Mouse (Mus musculus) mesoderm, embryonic 11.5 days (tissue): ENCODE measurements around the gene Olfr738.

Experiments used
- DNase-seq: peaks from one replicate; pipeline ENCODE4 v3.0.0-alpha.2; 2012; ENCODE audit warnings: low read depth, low spot score

The Olfr738 gene

DNA sequence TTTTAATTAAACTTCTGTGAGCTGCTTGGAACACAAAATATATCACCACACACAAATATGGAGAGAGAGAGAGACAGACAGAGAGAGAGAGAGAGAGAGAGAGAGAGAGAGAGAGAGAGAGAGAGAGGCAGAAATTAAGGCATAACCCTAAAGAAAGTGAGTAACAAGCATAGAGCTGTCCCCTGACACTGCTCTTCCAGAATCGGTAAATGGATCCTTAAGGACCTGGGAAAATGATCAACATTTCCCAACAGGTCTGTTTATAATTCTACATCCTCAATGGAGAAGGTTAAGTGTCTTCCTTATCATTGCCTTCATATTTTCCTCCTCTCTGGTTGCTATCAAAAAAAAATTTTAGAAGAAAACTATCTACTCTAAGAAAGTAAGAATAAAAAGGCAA is at the start of gene Olfr738:
Olfr738 (plus strand) TSS at position 301 of the 400 bp plus-strand sequence.
- DNase-seq, result no peak

DNA sequence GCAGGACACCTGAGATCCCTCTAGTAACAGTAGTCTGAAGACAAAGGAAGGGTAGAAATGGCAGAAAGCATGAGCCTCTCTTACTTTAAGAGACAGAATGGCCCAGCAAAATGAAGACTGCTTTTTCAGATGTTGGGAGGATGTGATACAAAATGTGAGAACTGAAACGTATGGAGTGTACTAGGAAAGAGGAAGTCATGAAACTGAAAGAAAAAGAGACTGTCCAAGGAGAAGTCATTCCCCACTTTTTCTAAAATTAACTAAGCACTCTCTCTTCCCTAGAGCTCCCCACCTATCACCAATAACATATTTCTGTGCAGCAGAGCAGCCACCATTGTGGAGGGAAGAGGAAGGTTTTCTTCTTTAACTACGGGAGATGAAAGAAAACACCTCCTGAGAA is 49.8 kb upstream of the Olfr738 start, which contains the start of gene Tlr11:
Tlr11 (plus strand) TSS at position 322 of the 400 bp plus-strand sequence.
- DNase-seq, result no peak

DNA sequence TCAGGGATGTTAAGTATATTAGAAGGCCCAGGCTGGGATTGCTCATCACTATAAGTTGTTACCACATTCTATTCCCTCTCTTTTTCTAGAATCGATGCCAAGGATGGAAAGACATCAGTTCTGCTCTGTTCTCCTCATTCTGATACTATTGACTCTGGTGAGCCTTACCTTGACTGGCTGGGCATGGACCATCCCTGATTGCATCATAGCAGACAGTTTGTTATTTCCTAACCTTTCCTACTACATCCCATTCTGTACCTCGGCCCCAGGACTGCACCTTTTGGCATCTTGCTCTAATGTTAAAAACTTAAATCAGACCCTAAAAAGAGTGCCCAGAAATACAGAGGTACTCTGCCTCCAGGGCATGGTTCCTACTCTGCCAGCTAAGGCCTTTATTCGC is 46.9 kb upstream of the Olfr738 start:
- DNase-seq, result no peak

DNA sequence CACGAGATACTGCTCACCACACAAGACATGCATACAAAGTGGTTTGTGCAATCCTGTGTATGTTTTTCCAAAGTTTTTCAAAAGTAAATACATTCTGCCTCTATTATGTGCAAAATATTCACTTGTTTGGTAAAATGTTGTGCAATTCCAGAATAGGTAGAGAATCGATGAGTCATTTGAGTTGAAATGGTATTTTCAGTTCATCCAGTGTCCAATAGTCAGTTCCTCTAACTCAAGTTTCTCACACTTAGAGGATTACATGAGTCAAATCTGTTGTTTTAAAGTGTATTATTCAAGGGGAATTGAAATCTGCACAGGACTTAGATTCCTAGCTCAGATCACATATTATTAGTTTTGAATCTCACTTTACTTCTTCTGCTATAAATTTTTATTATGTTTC is 43.8 kb upstream of the Olfr738 start:
- DNase-seq, result no peak

GRCm38 (mm10) chr14:50380863-50381262 is 26.5 kb upstream of the Olfr738 start, which contains the start of gene Olfr736:
Olfr736 (plus strand) TSS chr14:50381163.
- DNase-seq, result no peak

DNA sequence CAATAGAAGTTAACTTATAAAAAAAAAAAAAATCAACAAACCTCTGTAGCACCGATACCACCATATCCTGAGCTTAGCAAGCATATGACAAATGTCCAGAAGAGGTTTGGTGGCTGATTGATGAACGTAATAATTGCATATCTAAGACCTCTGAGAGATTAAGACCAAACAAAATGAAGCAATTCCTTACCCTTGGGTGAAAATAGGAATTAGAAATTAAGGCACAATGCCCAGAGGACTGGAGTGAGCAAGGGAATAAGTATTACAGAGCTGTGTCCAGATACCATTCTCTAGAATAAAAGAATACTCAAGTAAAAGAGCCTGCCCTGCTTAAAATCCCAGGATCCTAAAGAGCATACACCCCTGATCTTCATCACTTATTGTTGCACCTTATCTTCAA is 11.0 kb downstream of the Olfr738 start, which contains the start of gene Olfr739:
Olfr739 (plus strand) TSS at position 301 of the 400 bp plus-strand sequence.
- DNase-seq, result no peak

DNA sequence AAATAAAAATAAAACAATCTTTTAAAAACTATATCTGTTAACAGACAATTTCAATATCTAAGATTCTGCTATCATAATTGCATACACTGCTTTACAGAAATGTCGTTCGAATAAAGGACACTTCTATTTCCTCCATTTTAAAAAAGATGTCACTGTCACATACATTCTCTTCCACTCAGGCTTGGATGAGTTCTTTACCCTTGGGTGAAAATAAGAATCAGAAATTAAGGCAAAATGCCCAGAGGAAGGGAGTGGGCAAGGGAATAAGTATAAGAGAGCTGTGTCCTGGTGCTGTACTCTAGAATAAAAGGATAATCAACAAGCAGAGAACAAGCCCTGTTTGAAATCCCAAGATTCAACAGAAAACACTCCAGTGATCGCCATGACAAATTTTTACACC is 37.9 kb downstream of the Olfr738 start, which contains the start of gene Olfr740:
Olfr740 (plus strand) TSS at position 301 of the 400 bp plus-strand sequence.
- no peak for DNase-seq
